Mouse (Mus musculus): Measurements from ENCODE around the gene Gm8879. TPM values are rescaled to one million over a fixed set of nuclear protein-coding genes. Genes with fewer than 3 reads are reported as not detected.
"Not testable (repeated sequence)": the region's sequence is repeated elsewhere in the genome, so short reads cannot be mapped to it uniquely, and the experiment has no call there.

Gm8879 gene
- not detected in 2 replicates for polyA plus RNA-seq (2015; fragmentation: Nextera tagmentation; extraction: Ambion mirVana)

- not testable (repeated sequence) for H3K4me2 ChIP-seq (replicated peaks; ENCODE audit: low read depth); H3K27me3 ChIP-seq (ENCODE audit: control insufficient read depth, insufficient read depth, low read length); ATAC-seq (ENCODE audit: low FRiP score, low TSS enrichment); H3K36me3 ChIP-seq (ENCODE audit: control insufficient read depth, insufficient read depth, low read length); H3K9ac ChIP-seq (ENCODE audit: low read length); H3K9me3 ChIP-seq (ENCODE audit: control insufficient read depth, low read length); H3K4me3 ChIP-seq (ENCODE audit: low read depth, low read length); H3K27ac ChIP-seq (replicated peaks); H3K4me1 ChIP-seq (replicated peaks; ENCODE audit: control insufficient read depth, insufficient read depth); DNase-seq (ENCODE audit: low spot score)
- no CpG with 5 or more reads among the region's 3 CpGs for WGBS
Observed at GRCm38 (mm10) chr5:11127334-11127733, at the start of gene Gm8879. TSS of gene Gm8879 (plus strand) at chr5:11127634.

GRCm38 (mm10) chr5:11138031-11138430 is 10.6 kb downstream of the Gm8879 start:
- not testable (repeated sequence) for H3K36me3 ChIP-seq (ENCODE audit: control insufficient read depth, insufficient read depth, low read length); ATAC-seq (ENCODE audit: low FRiP score, low TSS enrichment); H3K4me1 ChIP-seq (replicated peaks; ENCODE audit: control insufficient read depth, insufficient read depth); H3K27ac ChIP-seq (replicated peaks); H3K9ac ChIP-seq (ENCODE audit: low read length); H3K4me2 ChIP-seq (replicated peaks; ENCODE audit: low read depth); DNase-seq (ENCODE audit: low spot score); H3K4me3 ChIP-seq (ENCODE audit: low read depth, low read length); H3K9me3 ChIP-seq (ENCODE audit: control insufficient read depth, low read length); H3K27me3 ChIP-seq (ENCODE audit: control insufficient read depth, insufficient read depth, low read length)
- WGBS = 94% methylated on average over 12 of the region's 12 CpGs

Other genes starting within 250 kb of the Gm8879 start
- not detected in 2 replicates for gene Gm8871, start 179.8 kb upstream of the Gm8879 start, polyA plus RNA-seq (2015; fragmentation: Nextera tagmentation; extraction: Ambion mirVana)
- gene Gm8857, start 179.8 kb upstream of the Gm8879 start, polyA plus RNA-seq (2015; fragmentation: Nextera tagmentation; extraction: Ambion mirVana) = not detected in 2 replicates
- not detected in 2 replicates for gene Gm5861, start 55.4 kb downstream of the Gm8879 start, polyA plus RNA-seq (2015; fragmentation: Nextera tagmentation; extraction: Ambion mirVana)
- not detected in 2 replicates for gene Gm8890, start 128.4 kb downstream of the Gm8879 start, polyA plus RNA-seq (2015; fragmentation: Nextera tagmentation; extraction: Ambion mirVana)
- not detected in 2 replicates for gene Speer1, start 213.9 kb downstream of the Gm8879 start, polyA plus RNA-seq (2015; fragmentation: Nextera tagmentation; extraction: Ambion mirVana)